Mouse (Mus musculus) neural tube, embryonic 11.5 days (tissue): ENCODE measurements at regions not wholly inside any gene's neighbourhood (a gene's known extent, or its start where the extent isn't known, plus 50 kb on each side); places are given as distances from the start of the nearest gene placed in this dataset.

Experiments
- ATAC-seq: fragments of 200-750 bp; cut with Nextera tagmentation; 2 replicates; pipeline ENCODE4 v1.8.0; 2017; ENCODE audit warnings: moderate number of reproducible peaks, mild to moderate bottlenecking, moderate TSS enrichment, moderate library complexity; ENCODE audit not compliant: insufficient read depth, low FRiP score, low TSS enrichment
- DNase-seq: peaks from one replicate; pipeline ENCODE4 v3.0.0-alpha.2; 2015; ENCODE audit warnings: low spot score
- H3K27ac ChIP-seq: fragments of 300-500 bp; sonication (generic); 2 replicates; pipeline ENCODE4 v1.5.1; 2014; ENCODE audit warnings: low read depth, mild to moderate bottlenecking, low read length
- H3K27me3 ChIP-seq: fragments of 300-500 bp; sonication (generic); 2 replicates; pipeline ENCODE4 v1.6.1; 2014; ENCODE audit warnings: mild to moderate bottlenecking, low read length, mixed read lengths; ENCODE audit not compliant: control insufficient read depth, insufficient read depth
- H3K36me3 ChIP-seq: fragments of 300-500 bp; sonication (generic); 2 replicates; pipeline ENCODE4 v1.6.1; 2014; ENCODE audit warnings: mild to moderate bottlenecking, low read length, moderate library complexity, mixed read lengths; ENCODE audit not compliant: control insufficient read depth, insufficient read depth
- H3K4me1 ChIP-seq: fragments of 300-500 bp; sonication (generic); 2 replicates; pipeline ENCODE4 v1.6.1; 2014; ENCODE audit warnings: low read length, mixed read lengths; ENCODE audit not compliant: control insufficient read depth, insufficient read depth
- H3K4me2 ChIP-seq: fragments of 300-500 bp; sonication (generic); 2 replicates; pipeline ENCODE4 v1.6.1; 2014; ENCODE audit warnings: low read depth, mild to moderate bottlenecking, moderate library complexity
- H3K4me3 ChIP-seq: fragments of 300-500 bp; sonication (generic); 2 replicates; pipeline ENCODE4 v1.5.1; 2014; ENCODE audit warnings: low read depth, low read length
- H3K9ac ChIP-seq: fragments of 300-500 bp; sonication (generic); 2 replicates; pipeline ENCODE4 v1.6.1; 2014; ENCODE audit warnings: mild to moderate bottlenecking, low read length
- H3K9me3 ChIP-seq: fragments of 300-500 bp; sonication (generic); 2 replicates; pipeline ENCODE4 v1.6.1; 2016; ENCODE audit warnings: low read length; ENCODE audit not compliant: control insufficient read depth
- WGBS: fragments of 180-500 bp; shearing (Covaris S2); extraction: QIAGEN DNeasy Blood & Tissue Kit; methylation state at CpG from one replicate; pipeline ENCODE4 v1.1.7; 2014; 5-methylcytosine and 5-hydroxymethylcytosine counted together

DNA sequence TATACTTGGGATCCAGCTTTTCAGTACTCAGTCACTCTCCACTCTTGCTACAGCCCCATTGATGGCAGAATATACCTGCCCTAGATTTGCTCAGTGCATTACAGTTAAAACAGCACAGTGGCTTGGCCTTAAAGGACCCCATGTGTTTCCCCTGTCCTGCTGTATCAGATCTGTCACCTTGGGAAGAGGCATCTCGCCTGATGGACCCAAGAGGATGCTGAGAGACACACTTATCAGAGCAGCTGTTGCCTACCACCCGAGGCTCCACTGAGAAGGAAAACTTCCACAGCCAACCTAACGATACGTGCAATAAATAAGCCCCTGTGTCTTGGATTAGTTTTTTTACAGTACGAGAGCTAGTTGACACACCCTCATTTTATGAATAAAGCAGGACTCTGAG lies 411.8 kb upstream of the Sall1 start:
- 73% methylated on average over 5 of the region's 5 CpGs for WGBS
- ATAC-seq (no peak), DNase-seq (no peak)
- Histone ChIP-seq H3K36me3 (no peaks in the 10 kb centered on the region), H3K9ac (no peak overlapping the region), H3K4me1 (no peaks in the 10 kb centered on the region), H3K4me3 (no peak overlapping the region), H3K4me2 (no peak overlapping the region), H3K9me3 (peaks cover 6% of the 10 kb centered on the region; the same call in 1 of the 2 replicates), H3K27me3 (no peaks in the 10 kb centered on the region), H3K27ac (no peak overlapping the region)

DNA sequence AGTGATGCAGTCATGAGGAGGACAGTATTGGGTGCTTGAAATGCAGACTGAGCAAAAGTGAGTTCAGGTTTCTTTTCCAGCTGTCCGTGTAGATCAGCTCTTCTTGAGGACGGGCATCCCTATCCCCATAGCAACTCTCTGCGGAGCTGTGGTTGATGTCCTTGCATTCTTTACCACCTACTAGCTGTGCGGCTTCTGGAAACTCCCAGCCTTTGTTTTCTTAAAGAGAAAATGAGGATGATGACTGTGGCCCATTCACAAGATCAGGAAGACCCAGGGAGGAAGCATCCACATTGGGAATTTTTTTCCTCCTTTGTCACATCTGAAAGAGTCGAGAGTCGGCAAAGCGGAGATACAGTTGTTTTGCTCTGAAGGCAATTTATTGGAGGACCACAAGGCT lies 410.2 kb upstream of the Sall1 start:
- no peak for DNase-seq
- Histone ChIP-seq H3K27ac (no peak overlapping the region), H3K4me3 (no peak overlapping the region), H3K36me3 (no peaks in the 10 kb centered on the region), H3K9me3 (peaks cover 6% of the 10 kb centered on the region; the same call in 1 of the 2 replicates), H3K4me1 (no peaks in the 10 kb centered on the region), H3K9ac (no peak overlapping the region), H3K27me3 (no peaks in the 10 kb centered on the region), H3K4me2 (no peak overlapping the region)
- ATAC-seq = no peak
- WGBS = 50% methylated on average over 7 of the region's 7 CpGs

DNA sequence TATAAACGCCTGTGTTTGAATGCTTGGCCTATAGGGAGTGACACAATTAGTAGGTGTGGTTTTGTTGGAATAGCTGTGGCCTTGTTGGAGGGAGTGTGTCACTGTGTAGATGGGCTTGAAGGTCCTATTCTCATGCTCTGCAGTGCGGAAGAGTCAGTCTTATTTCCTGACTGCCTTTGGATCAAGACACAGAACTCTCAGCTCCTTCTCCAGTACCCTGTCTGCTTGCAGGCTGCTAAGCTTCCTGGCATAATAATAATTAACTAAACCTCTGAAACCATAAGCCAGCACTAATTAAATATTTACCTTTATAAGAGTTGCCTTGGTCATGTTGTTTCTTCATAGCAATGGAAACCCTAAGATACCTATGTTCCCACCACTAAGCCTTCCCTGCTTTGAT lies 409.8 kb upstream of the Sall1 start:
- 79% methylated on average over 2 of the region's 2 CpGs for WGBS
- ATAC-seq (no peak), DNase-seq (no peak)
- H3K4me2 ChIP-seq = no peak overlapping the region
- no peaks in the 10 kb centered on the region for H3K4me1 ChIP-seq
- no peaks in the 10 kb centered on the region for H3K27me3 ChIP-seq
- no peak overlapping the region for H3K4me3 ChIP-seq
- peaks cover 6% of the 10 kb centered on the region; the same call in 1 of the 2 replicates for H3K9me3 ChIP-seq
- H3K9ac ChIP-seq = no peak overlapping the region
- H3K27ac ChIP-seq = no peak overlapping the region
- no peaks in the 10 kb centered on the region for H3K36me3 ChIP-seq

DNA sequence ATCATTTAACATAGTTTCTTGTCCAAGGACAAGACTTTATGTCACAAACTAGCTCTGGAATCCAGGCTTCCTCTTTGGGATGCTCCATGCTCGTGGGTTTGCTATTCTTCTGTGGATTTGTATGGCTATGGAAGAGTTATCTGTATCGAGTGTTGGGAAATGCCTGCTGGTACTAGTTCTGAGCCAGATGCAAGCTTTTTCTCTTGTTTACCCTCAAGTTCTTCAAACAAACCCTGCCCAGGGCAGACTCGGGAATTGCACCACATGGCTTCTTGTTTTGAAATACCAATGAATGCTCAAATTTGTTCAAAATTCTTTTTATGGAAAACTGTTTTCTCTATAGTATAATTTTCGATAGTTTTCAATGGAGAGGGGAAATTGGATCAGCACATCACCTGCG lies 400.5 kb upstream of the Sall1 start:
- H3K9ac ChIP-seq = no peak overlapping the region
- H3K4me1 ChIP-seq = no peaks in the 10 kb centered on the region
- H3K27ac ChIP-seq = no peak overlapping the region
- H3K27me3 ChIP-seq = no peaks in the 10 kb centered on the region
- no peaks in the 10 kb centered on the region for H3K36me3 ChIP-seq
- no peak overlapping the region for H3K4me3 ChIP-seq
- no peak for DNase-seq
- H3K4me2 ChIP-seq = no peak overlapping the region
- whole genome bisulfite sequencing = 85% methylated on average over 5 of the region's 5 CpGs
- H3K9me3 ChIP-seq = no peaks in the 10 kb centered on the region
- no peak for ATAC-seq

DNA sequence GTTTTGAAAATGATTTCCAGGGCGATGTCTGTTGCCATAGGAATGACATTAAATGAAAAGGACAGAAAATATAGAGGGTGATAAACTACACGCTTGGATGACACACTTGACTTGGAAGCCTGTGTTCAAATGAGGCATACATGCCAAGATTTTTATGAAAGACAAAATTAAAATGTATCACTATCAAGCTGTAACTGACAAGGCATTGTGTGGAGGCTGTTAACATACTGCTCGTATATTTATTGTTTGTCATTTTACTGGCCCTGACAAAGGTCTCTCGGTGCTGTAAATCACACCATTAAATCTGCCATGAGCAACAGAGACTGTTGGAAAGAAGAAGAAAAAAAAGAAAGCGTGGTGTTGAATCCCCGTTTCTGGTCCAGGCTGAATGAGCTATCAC lies 395.3 kb upstream of the Sall1 start:
- H3K4me1 ChIP-seq = no peaks in the 10 kb centered on the region
- no peaks in the 10 kb centered on the region for H3K36me3 ChIP-seq
- H3K4me3 ChIP-seq = no peak overlapping the region
- WGBS = 53% methylated on average over 6 of the region's 6 CpGs
- H3K27me3 ChIP-seq = no peaks in the 10 kb centered on the region
- H3K27ac ChIP-seq = no peak overlapping the region
- no peak for ATAC-seq
- H3K9ac ChIP-seq = no peak overlapping the region
- H3K9me3 ChIP-seq = no peaks in the 10 kb centered on the region
- DNase-seq = no peak
- H3K4me2 ChIP-seq = no peak overlapping the region

DNA sequence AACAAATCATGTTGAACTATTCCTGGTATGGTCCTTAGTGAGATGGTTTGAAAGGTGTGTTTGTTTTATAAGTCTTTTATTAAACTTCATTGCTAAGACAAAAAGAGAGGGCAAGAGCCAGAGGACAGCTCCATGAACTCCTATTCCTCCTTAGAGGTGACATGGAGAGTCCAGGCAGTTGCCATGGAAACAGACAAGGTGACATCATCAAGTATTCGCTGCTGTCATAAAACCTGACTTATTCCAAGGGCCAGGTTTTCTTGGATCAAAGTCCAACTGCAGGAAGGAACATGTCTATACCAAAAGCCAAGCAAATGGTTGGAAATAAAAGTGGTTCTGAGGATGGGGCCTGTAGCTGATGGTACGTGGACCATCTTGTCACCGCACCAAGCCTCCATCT lies 383.0 kb upstream of the Sall1 start:
- Histone ChIP-seq H3K27me3 (no peaks in the 10 kb centered on the region), H3K9me3 (no peaks in the 10 kb centered on the region)

DNA sequence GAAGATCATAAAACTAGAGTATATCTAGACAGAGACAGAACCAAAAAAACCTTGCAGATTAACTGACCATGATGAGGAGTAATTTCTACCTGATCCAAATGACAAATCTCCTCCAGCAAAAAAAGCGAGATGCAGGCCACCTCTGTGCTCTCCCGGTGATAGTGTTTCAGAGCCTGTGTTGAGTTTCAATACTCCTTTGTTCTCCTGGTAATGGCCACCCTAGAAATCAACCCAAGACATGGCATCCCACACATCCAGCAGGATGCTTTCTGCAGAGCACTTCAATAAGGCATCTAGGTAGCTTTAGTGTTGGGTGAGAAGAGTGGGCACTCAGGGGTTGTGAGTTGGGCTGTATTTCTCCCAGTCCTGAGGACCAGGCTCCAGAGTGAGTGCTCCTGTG lies 371.3 kb upstream of the Sall1 start:
- Histone ChIP-seq H3K36me3 (no peaks in the 10 kb centered on the region), H3K27ac (no peak overlapping the region), H3K9me3 (no peaks in the 10 kb centered on the region), H3K4me1 (no peaks in the 10 kb centered on the region), H3K9ac (no peak overlapping the region), H3K4me2 (no peak overlapping the region), H3K4me3 (no peak overlapping the region), H3K27me3 (no peaks in the 10 kb centered on the region)
- 81% methylated on average over 2 of the region's 2 CpGs for WGBS
- no peak for ATAC-seq
- no peak for DNase-seq

More for the DNA sequence above, 383.0 kb upstream of the Sall1 start:
- DNase-seq (no peak), ATAC-seq (no peak)
- 93% methylated on average over 3 of the region's 3 CpGs for WGBS
- no peak overlapping the region for H3K27ac ChIP-seq
- no peaks in the 10 kb centered on the region for H3K4me1 ChIP-seq
- no peak overlapping the region for H3K4me2 ChIP-seq
- no peak overlapping the region for H3K9ac ChIP-seq
- no peaks in the 10 kb centered on the region for H3K36me3 ChIP-seq
- H3K4me3 ChIP-seq = no peak overlapping the region

DNA sequence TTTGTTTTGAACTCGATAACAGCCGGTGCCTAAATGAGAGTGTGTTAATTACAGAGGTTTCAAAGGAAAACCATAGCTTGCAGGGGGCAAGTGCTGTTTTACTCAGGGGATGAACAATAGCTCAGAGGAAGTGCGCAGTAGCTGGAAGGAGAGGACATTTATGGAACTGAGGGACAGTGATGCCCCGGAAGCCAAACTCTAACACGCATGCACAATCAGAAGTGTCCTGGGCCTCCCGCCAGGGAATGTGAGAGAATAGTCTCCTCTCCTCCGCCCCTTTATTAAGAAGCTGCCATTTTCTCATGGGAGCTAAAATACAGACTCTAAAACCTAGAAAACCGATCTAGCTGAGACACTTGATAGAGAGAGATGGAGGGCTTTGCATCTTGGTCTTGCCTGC lies 368.5 kb upstream of the Sall1 start:
- Histone ChIP-seq H3K4me3 (no peak overlapping the region), H3K36me3 (no peaks in the 10 kb centered on the region), H3K27ac (no peak overlapping the region), H3K9me3 (no peaks in the 10 kb centered on the region), H3K9ac (no peak overlapping the region), H3K4me1 (no peaks in the 10 kb centered on the region), H3K27me3 (no peaks in the 10 kb centered on the region), H3K4me2 (no peak overlapping the region)
- 77% methylated on average over 8 of the region's 8 CpGs for WGBS
- ATAC-seq (no peak), DNase-seq (no peak)

DNA sequence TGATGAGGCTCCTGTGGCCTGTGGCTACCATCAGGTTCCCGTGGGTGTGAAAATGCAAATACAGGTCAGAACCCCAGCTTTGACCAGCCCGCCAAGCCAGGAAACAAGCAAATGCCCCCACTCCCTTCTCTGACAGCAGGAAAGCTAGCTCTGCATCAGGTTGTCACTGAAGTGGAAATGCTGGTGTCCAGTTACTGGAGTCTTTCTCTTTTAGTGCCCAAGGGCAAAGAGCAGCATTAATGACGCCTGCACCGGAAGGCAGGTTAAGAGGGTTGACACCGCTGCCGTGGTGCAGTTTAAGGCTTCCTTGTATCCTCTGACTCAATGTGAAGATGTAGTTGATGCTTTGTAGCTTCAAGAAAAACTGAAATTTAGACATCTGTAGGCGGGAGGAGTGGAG lies 368.1 kb upstream of the Sall1 start:
- Histone ChIP-seq H3K27me3 (no peaks in the 10 kb centered on the region), H3K9me3 (no peaks in the 10 kb centered on the region), H3K4me2 (no peak overlapping the region), H3K36me3 (no peaks in the 10 kb centered on the region), H3K4me1 (no peaks in the 10 kb centered on the region), H3K4me3 (no peak overlapping the region), H3K27ac (no peak overlapping the region), H3K9ac (no peak overlapping the region)
- no peak for DNase-seq
- no peak for ATAC-seq
- 24% methylated on average over 7 of the region's 7 CpGs for WGBS
